Mouse (Mus musculus): ENCODE measurements around the gene Ttc30a1. TPM values are rescaled to one million over a fixed set of nuclear protein-coding genes. Genes with fewer than 3 reads are reported as not detected.
"Not testable (repeated sequence)": the region's sequence is repeated elsewhere in the genome, so short reads cannot be mapped to it uniquely, and the experiment has no call there.

The Ttc30a1 gene
- polyA plus RNA-seq (2012; rRNA removed) = 3.5 and 3.8 TPM in 2 replicates

DNA sequence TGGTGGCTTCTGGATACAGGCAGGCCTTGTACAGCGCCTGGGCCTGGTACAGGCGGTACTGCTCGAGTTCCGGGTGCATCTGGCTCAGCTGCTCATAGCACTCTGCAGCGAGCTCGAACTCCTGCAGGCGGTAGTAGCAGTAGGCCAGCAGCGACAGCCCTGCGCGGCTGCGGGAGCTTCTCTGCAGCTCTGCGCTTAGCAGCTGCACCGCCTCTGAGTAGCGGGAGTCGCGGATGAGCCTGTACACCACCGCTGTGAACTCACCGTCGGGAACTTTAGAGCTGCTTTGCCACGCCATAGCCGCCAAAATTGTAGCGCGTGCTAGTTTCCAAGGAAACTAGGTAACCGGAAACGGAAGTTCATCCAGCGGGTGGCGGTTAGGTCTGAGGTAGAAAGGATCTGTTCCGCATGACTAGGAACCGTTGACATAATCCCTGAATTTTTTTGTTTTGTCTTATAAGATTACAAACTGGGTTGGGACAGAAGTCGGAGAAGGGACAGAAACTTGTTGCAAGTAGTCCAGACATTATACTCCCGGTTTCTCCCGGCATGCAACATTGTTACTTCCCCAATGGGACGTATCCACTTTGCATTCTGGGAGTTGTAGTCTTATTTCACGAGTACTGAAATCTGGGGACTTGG lies at the start of gene Ttc30a1:
Gene Ttc30a1 (minus strand): TSS at position 528 of the 642 bp plus-strand sequence.
- DNase-seq = peak; percentile 73
- 14% methylated on average over 32 of the region's 34 CpGs for WGBS
- H3K27ac ChIP-seq (ENCODE audit: control insufficient read depth, insufficient read depth, low read length); H3K36me3 ChIP-seq (ENCODE audit: control insufficient read depth, insufficient read depth, low read length); H3K27me3 ChIP-seq (ENCODE audit: control insufficient read depth, insufficient read depth, low read length); H3K4me1 ChIP-seq (replicated peaks; ENCODE audit: control insufficient read depth, insufficient read depth, low read length): not testable (repeated sequence)
- peak within 1 kb of the TSS; percentile 54 for H3K4me3 ChIP-seq (ENCODE audit: control insufficient read depth, insufficient read depth, low read length)

DNA sequence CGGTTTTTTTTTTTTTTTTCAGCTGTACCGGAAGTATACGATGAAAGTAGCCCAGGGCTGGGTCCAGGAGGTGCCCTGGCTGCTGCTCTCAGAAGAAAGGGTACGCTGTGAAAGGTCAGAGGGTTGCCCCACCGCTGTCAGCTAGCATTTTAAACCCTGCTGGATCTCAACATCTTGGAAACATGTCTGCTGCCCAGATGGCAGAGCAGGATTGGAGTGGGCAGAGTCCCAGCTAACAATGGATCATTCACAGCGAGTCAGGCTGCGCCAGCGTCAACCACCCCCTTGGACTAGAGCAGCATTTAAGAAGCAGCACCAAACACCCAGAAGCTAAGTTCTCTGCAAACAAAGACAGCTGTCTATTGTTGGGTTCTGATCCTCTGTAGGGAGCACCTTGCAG lies 48.3 kb upstream of the Ttc30a1 start:
- 65% methylated on average over 8 of the region's 8 CpGs for WGBS
- TF ChIP-seq POLR2A (IDR thresholded peaks at IDR 0.05; ENCODE audit: control insufficient read depth, extremely low read depth, insufficient read depth, low read length, poor library complexity) (no peak), CTCF (IDR thresholded peaks at IDR 0.05; ENCODE audit: borderline replicate concordance, control insufficient read depth, extremely low read depth, insufficient read depth, low read length, poor library complexity) (no peak)
- Histone ChIP-seq H3K4me1 (replicated peaks; ENCODE audit: control insufficient read depth, insufficient read depth, low read length) (no peaks in the 10 kb centered on the region), H3K4me3 (ENCODE audit: control insufficient read depth, insufficient read depth, low read length) (no peak overlapping the region), H3K36me3 (ENCODE audit: control insufficient read depth, insufficient read depth, low read length) (no peaks in the 10 kb centered on the region), H3K27ac (ENCODE audit: control insufficient read depth, insufficient read depth, low read length) (no peak overlapping the region), H3K27me3 (ENCODE audit: control insufficient read depth, insufficient read depth, low read length) (peaks cover 2% of the 10 kb centered on the region; the same call in 1 of the 2 replicates)
- DNase-seq = no peak

DNA sequence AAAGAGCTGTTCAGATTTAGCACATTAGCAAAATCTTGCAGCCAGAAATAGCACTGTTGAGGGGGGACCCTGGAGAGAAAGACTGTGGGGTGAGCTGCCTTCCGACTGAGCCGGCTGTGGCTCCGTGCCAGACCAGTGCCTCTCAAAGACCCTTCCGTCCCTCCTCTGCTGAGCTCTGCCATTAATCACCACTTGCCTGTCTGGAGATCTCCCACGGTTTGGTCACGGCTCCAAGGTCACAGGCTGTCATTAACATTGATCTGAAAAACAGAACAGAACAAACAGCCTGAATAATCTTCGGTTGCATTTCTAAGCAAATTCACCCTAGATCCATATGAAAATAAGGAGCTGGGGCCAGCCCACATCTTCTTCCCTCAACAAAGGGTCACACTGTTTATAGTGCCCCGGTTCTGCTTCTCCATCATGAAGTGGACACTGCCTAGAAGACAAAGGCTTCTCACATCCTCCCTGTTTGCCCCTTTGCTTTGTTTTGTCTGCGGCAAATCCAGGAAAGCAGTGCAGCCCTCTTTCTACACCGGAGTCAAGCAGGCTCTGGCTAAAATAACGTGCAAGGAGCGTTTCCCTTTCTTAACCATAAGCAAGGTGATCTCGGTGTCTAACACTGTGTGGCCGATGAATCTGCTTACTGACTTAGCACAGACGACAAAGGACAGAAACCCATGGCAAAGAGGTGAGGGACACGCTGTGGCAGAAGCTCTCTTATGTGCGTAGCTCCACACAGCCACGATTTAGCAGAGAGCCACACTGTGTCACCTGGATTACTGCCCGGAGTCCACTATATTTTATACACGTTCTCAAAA lies 47.5 kb upstream of the Ttc30a1 start:
- Histone ChIP-seq H3K27ac (ENCODE audit: control insufficient read depth, insufficient read depth, low read length) (no peak overlapping the region), H3K4me1 (replicated peaks; ENCODE audit: control insufficient read depth, insufficient read depth, low read length) (no peaks in the 10 kb centered on the region), H3K4me3 (ENCODE audit: control insufficient read depth, insufficient read depth, low read length) (no peak overlapping the region), H3K36me3 (ENCODE audit: control insufficient read depth, insufficient read depth, low read length) (no peaks in the 10 kb centered on the region), H3K27me3 (ENCODE audit: control insufficient read depth, insufficient read depth, low read length) (peaks cover 2% of the 10 kb centered on the region; the same call in 1 of the 2 replicates)
- WGBS = 24% methylated on average over 20 of the region's 20 CpGs
- DNase-seq = no peak
- TF ChIP-seq CTCF (IDR thresholded peaks at IDR 0.05; ENCODE audit: borderline replicate concordance, control insufficient read depth, extremely low read depth, insufficient read depth, low read length, poor library complexity) (no peak), POLR2A (IDR thresholded peaks at IDR 0.05; ENCODE audit: control insufficient read depth, extremely low read depth, insufficient read depth, low read length, poor library complexity) (no peak)

DNA sequence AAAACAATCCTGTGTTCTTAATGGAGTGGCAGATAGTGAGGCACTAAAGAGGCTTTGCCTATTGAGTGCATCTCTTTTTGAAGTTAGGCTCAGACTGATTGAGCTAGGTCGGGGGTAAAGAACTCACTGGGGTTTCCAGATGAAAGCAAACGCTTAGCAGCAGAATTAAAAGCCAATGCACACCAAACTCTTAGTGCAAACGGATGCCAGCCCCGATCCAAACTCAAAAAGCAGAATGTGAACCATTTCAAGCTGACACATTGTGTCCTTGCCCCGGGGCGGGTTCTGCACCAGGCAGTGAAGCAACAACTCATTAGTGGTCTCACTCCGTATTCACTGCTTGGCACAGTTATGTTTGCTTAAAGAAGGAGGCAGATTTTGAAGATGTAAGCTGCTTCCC lies 35.1 kb upstream of the Ttc30a1 start:
- no peak for DNase-seq
- no peaks in the 10 kb centered on the region for H3K36me3 ChIP-seq (ENCODE audit: control insufficient read depth, insufficient read depth, low read length)
- H3K27ac ChIP-seq (ENCODE audit: control insufficient read depth, insufficient read depth, low read length) = no peak overlapping the region
- no peaks in the 10 kb centered on the region for H3K4me1 ChIP-seq (replicated peaks; ENCODE audit: control insufficient read depth, insufficient read depth, low read length)
- TF ChIP-seq CTCF (IDR thresholded peaks at IDR 0.05; ENCODE audit: borderline replicate concordance, control insufficient read depth, extremely low read depth, insufficient read depth, low read length, poor library complexity) (no peak), POLR2A (IDR thresholded peaks at IDR 0.05; ENCODE audit: control insufficient read depth, extremely low read depth, insufficient read depth, low read length, poor library complexity) (no peak)
- H3K4me3 ChIP-seq (ENCODE audit: control insufficient read depth, insufficient read depth, low read length) = no peak overlapping the region
- WGBS = 64% methylated on average over 7 of the region's 7 CpGs
- H3K27me3 ChIP-seq (ENCODE audit: control insufficient read depth, insufficient read depth, low read length) = no peaks in the 10 kb centered on the region

DNA sequence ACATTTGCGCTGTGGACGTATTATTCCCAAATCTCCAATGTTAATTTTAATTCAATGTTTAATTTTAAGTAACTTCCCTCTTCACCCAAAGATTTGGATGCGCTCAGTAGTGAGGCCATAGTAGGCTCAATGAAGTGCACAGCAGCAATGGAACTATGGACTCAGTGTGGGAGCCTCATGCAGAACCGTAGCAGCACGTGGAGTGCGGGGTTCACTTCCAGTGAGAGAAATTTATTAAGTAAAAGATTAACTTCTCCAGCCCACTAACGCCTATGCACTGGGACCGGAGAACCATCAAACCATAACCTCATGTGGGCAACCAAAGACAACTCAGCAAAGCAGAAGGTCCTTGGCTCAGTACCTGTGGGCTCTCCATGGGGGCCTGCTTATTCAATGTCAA lies 34.4 kb upstream of the Ttc30a1 start:
- Histone ChIP-seq H3K4me3 (ENCODE audit: control insufficient read depth, insufficient read depth, low read length) (no peak overlapping the region), H3K27ac (ENCODE audit: control insufficient read depth, insufficient read depth, low read length) (no peak overlapping the region), H3K4me1 (replicated peaks; ENCODE audit: control insufficient read depth, insufficient read depth, low read length) (no peaks in the 10 kb centered on the region), H3K27me3 (ENCODE audit: control insufficient read depth, insufficient read depth, low read length) (no peaks in the 10 kb centered on the region), H3K36me3 (ENCODE audit: control insufficient read depth, insufficient read depth, low read length) (no peaks in the 10 kb centered on the region)
- 94% methylated on average over 8 of the region's 8 CpGs for WGBS
- no peak for TF ChIP-seq POLR2A (IDR thresholded peaks at IDR 0.05; ENCODE audit: control insufficient read depth, extremely low read depth, insufficient read depth, low read length, poor library complexity)
- no peak for TF ChIP-seq CTCF (IDR thresholded peaks at IDR 0.05; ENCODE audit: borderline replicate concordance, control insufficient read depth, extremely low read depth, insufficient read depth, low read length, poor library complexity)
- DNase-seq = no peak

DNA sequence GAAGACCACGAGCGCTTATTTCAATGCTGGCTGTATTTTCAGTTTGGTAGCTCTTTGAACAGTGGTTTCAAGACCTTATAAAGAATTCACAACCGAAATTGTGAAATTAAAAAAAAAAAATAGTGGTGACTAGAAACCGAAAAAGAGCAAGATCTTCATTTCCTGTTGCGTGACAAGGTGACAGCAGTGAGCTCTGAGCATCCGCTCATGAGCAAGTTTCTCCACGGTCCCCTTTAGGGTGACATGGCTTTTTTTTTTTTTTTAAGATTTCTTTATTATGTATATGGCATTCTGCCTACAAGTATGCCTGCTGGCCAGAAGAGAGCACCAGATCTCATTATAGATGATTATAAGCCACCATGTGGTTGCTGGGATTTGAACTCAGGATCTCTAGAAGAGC lies 33.7 kb upstream of the Ttc30a1 start:
- no peaks in the 10 kb centered on the region for H3K4me1 ChIP-seq (replicated peaks; ENCODE audit: control insufficient read depth, insufficient read depth, low read length)
- TF ChIP-seq POLR2A (IDR thresholded peaks at IDR 0.05; ENCODE audit: control insufficient read depth, extremely low read depth, insufficient read depth, low read length, poor library complexity) (no peak), CTCF (IDR thresholded peaks at IDR 0.05; ENCODE audit: borderline replicate concordance, control insufficient read depth, extremely low read depth, insufficient read depth, low read length, poor library complexity) (no peak)
- H3K27me3 ChIP-seq (ENCODE audit: control insufficient read depth, insufficient read depth, low read length) = no peaks in the 10 kb centered on the region
- H3K36me3 ChIP-seq (ENCODE audit: control insufficient read depth, insufficient read depth, low read length) = no peaks in the 10 kb centered on the region
- H3K27ac ChIP-seq (ENCODE audit: control insufficient read depth, insufficient read depth, low read length) = no peak overlapping the region
- H3K4me3 ChIP-seq (ENCODE audit: control insufficient read depth, insufficient read depth, low read length) = no peak overlapping the region
- DNase-seq = no peak
- WGBS = 75% methylated on average over 7 of the region's 7 CpGs
